Mouse (Mus musculus): Measurements from ENCODE around the gene Tnfrsf13c. TPM values are rescaled to one million over a fixed set of nuclear protein-coding genes. Genes with fewer than 3 reads are reported as not detected.

The Tnfrsf13c gene
- polyA plus RNA-seq, 1 experiment from 2014 or later, result 0.10 TPM

DNA sequence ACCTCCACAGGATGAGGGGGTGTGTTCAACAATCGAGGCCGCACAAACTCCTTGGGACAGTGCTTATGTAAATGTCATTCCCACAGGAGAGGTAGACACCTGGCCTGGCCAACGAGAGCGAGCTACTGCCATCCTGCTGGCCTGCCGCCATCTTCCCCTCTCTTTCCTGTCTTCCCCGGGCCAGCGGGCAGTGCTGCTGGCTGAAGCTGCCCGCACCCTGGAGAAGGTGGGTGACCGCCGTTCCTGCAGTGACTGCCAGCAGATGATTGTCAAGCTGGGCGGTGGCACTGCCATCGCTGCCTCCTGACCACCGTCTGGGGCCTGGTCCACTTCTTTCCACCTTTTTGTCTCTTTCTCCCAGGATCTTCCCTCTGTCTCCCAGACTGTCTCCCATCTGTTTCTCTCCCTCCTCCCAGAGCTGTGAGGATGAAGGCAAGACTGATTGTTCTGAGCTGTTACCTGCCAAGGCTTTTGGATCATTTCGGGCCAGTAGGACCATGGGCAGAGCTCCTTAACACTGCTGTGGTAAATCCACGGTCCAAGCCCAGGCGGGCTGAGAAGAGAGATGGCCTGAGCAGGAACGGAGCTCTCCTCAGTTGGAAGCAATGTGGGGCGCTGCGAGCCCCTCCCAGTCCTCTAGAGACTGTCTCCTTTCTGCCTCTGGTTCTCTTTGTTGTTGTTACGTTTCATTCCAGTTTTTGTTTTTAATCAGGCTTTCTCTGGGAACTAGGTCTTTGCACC, 20.4 kb downstream of the Tnfrsf13c start:
- no peak for ATAC-seq (replicated peaks; ENCODE audit: low FRiP score)
- H3K9me3 ChIP-seq (replicated peaks), result no peaks in the 10 kb centered on the region
- H3K4me3 ChIP-seq (replicated peaks), result no peak overlapping the region
- H3K4me2 ChIP-seq, result no peak overlapping the region
- H3K36me3 ChIP-seq, result peaks cover 77% of the 10 kb centered on the region
- 82% methylated on average over 20 of the region's 20 CpGs for WGBS
- peaks cover 40% of the 10 kb centered on the region for H3K27me3 ChIP-seq
- no peak overlapping the region for H3K27ac ChIP-seq
- peaks cover 18% of the 10 kb centered on the region for H3K4me1 ChIP-seq
- H3K9ac ChIP-seq, result no peak overlapping the region

DNA sequence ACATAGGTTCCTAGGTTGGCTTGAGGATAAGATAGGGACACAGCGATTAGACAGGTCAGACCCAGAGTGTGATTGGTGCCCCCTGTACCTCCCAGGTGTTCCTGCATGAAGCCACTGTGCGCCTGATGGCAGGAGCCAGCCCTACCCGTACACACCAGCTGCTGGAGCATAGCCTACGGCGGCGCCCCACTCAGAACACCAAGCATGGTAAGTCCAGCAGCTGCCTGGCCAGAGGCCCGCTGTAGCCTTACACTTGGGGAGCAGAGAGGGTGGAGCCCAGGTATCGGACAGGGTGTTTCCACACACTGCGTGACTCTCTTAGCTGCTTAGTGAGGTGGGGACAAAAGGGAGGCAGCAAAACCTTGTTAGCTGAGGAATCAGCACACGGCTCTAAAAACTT, 21.1 kb downstream of the Tnfrsf13c start:
- H3K4me1 ChIP-seq, result peaks cover 18% of the 10 kb centered on the region
- 95% methylated on average over 10 of the region's 10 CpGs for WGBS
- no peaks in the 10 kb centered on the region for H3K9me3 ChIP-seq (replicated peaks)
- ATAC-seq (replicated peaks; ENCODE audit: low FRiP score), result no peak
- no peak overlapping the region for H3K4me2 ChIP-seq
- no peak overlapping the region for H3K27ac ChIP-seq
- H3K4me3 ChIP-seq (replicated peaks), result no peak overlapping the region
- H3K9ac ChIP-seq, result no peak overlapping the region
- peaks cover 33% of the 10 kb centered on the region for H3K27me3 ChIP-seq
- peaks cover 84% of the 10 kb centered on the region for H3K36me3 ChIP-seq

DNA sequence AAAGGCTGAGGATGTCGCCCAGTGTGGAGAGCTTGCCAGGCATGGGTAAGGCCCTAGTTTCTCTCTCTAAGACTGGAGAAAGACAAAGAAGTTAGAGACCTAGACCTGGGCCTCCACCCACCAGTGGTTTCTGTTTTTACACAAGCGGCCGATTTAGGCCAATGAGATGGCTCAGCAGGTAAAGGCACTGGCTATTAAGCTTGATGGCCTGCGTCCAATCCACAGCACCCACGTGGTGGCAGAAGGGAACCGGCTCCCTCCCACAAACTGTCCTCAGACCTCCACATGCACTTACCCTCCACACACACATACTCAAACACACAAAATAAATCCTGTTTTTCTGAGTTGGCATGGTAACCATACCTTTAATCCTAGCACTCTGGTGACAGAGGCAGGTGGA, 22.1 kb downstream of the Tnfrsf13c start:
- Histone ChIP-seq H3K27ac (no peak overlapping the region), H3K27me3 (peaks cover 23% of the 10 kb centered on the region), H3K9ac (no peak overlapping the region), H3K4me1 (peaks cover 11% of the 10 kb centered on the region), H3K4me3 (replicated peaks) (no peak overlapping the region), H3K9me3 (replicated peaks) (no peaks in the 10 kb centered on the region), H3K4me2 (no peak overlapping the region), H3K36me3 (peaks cover 92% of the 10 kb centered on the region)
- 70% methylated on average over 6 of the region's 6 CpGs for WGBS
- ATAC-seq (replicated peaks; ENCODE audit: low FRiP score), result no peak

DNA sequence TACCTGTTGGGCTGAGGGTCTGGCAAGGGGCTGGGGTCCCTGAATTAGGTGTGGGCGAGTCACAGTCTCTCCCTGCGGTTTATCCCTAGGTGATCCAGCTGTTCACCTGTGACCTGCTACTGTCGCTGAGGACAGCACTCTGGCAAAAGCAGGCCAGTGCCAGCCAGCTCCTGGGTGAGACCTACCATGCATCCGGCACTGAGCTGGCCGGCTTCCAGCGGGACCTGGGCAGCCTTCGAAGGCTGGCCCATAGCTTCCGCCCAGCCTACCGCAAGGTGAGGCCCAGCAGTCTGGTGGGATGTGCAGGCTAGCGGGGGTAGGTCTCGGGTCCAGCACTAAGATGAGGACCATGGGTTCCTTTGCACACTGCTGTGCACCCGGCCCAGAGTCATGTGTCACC, 24.6 kb downstream of the Tnfrsf13c start:
- H3K36me3 ChIP-seq, result peaks cover 97% of the 10 kb centered on the region
- WGBS, result 89% methylated on average over 12 of the region's 12 CpGs
- no peak overlapping the region for H3K4me3 ChIP-seq (replicated peaks)
- H3K9ac ChIP-seq, result no peak overlapping the region
- no peaks in the 10 kb centered on the region for H3K9me3 ChIP-seq (replicated peaks)
- no peak overlapping the region for H3K4me2 ChIP-seq
- no peak for ATAC-seq (replicated peaks; ENCODE audit: low FRiP score)
- H3K4me1 ChIP-seq, result no peaks in the 10 kb centered on the region
- no peaks in the 10 kb centered on the region for H3K27me3 ChIP-seq
- H3K27ac ChIP-seq, result no peak overlapping the region

DNA sequence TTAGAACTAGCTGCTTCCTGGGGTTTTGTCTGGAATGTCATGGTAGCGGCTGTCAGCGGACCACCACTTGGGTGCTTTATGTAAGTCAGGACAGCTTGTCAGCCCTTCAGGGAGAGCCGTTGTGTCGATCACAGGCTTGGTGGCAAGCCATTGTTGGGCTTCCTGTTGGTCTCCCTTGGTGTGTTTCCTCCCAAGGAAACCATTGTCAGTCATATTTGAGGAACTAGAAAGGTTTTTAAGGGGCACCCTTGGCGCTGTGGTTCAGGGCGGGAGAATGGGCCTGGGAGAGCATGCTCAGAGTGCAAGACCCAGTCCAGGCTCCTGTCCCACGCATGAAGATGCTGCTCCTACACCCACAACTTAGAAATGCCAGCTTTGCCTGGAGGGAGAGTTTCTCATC, 25.8 kb downstream of the Tnfrsf13c start:
- Histone ChIP-seq H3K9me3 (replicated peaks) (no peaks in the 10 kb centered on the region), H3K27me3 (no peaks in the 10 kb centered on the region), H3K4me1 (no peaks in the 10 kb centered on the region), H3K27ac (no peak overlapping the region), H3K36me3 (peaks cover 98% of the 10 kb centered on the region), H3K9ac (no peak overlapping the region), H3K4me3 (replicated peaks) (no peak overlapping the region), H3K4me2 (no peak overlapping the region)
- WGBS, result 85% methylated on average over 7 of the region's 7 CpGs
- no peak for ATAC-seq (replicated peaks; ENCODE audit: low FRiP score)

DNA sequence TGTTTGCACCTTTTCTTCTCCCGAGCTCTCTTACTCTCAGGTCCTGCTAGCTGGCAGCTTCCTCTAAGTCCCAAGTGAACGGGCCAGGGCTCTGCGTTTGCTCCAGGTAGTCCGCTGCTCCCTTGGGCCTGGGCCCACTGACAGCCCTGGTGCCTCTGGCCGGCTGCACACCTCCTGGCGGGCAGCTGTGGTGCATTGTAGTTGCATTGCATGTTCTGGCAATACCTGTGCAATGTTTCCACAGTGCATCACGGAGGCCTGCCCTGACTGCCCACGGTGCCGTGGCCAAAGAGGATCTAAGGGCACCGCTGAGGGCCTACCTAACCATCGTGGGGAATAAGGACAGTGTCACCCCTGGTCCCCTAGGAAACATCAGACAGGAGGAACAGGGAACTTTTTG, 26.2 kb downstream of the Tnfrsf13c start:
- Histone ChIP-seq H3K36me3 (peaks cover 98% of the 10 kb centered on the region), H3K9me3 (replicated peaks) (no peaks in the 10 kb centered on the region), H3K27ac (no peak overlapping the region), H3K27me3 (no peaks in the 10 kb centered on the region), H3K4me2 (no peak overlapping the region), H3K4me3 (replicated peaks) (no peak overlapping the region), H3K4me1 (no peaks in the 10 kb centered on the region), H3K9ac (no peak overlapping the region)
- 92% methylated on average over 11 of the region's 11 CpGs for WGBS
- ATAC-seq (replicated peaks; ENCODE audit: low FRiP score), result no peak

DNA sequence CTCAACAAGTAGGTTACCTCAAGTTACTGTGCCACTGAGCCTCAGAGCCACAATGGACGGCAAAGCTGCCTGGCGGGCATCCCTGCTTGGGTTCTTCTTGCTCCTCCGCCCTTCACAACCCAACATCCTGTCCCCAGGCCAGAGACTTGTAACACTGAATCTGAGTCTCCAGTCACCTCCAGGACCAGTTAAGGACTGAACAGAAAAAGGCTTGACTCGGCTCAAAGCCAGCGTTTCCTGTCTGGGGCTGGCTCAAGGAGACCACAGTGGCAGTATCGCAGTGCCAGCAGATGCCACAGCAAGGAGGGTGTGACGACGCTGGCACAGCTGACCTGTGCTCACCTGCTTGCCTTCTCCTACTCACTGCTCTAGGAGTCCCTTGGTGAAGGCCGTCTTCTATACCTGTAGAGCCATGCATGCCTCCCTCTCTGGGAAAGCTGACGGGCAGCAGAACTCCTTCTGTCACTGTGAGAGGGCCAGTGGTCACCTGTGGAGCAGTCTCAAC, 26.9 kb downstream of the Tnfrsf13c start:
- H3K9ac ChIP-seq, result no peak overlapping the region
- no peak for ATAC-seq (replicated peaks; ENCODE audit: low FRiP score)
- H3K4me3 ChIP-seq (replicated peaks), result no peak overlapping the region
- no peaks in the 10 kb centered on the region for H3K4me1 ChIP-seq
- no peak overlapping the region for H3K4me2 ChIP-seq
- H3K27me3 ChIP-seq, result no peaks in the 10 kb centered on the region
- peaks cover 99% of the 10 kb centered on the region for H3K36me3 ChIP-seq
- H3K27ac ChIP-seq, result no peak overlapping the region
- H3K9me3 ChIP-seq (replicated peaks), result no peaks in the 10 kb centered on the region
- 93% methylated on average over 10 of the region's 10 CpGs for WGBS

DNA sequence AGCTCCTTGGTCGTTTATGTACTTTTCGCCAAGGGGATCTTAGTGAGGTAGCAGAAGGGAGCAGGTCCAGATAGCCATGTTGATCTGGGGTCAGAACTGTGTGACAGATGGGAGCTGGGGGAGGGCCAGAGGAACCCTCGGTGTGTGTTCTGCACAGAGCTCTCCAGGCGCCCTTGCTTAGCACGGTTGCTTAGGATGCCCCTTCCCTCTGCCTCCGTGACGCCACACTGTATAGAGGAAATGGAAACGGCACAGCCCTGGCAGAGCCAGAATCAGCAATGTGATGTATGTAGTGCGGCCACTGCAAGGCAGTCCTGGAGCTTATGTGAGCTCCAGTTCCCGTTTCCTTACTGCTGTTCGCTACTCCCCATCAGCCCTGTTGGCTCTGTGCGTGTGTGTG, 27.9 kb downstream of the Tnfrsf13c start:
- Histone ChIP-seq H3K9ac (no peak overlapping the region), H3K9me3 (replicated peaks) (no peaks in the 10 kb centered on the region), H3K36me3 (peaks cover 99% of the 10 kb centered on the region), H3K4me1 (no peaks in the 10 kb centered on the region), H3K27ac (no peak overlapping the region), H3K4me2 (no peak overlapping the region), H3K4me3 (replicated peaks) (no peak overlapping the region), H3K27me3 (no peaks in the 10 kb centered on the region)
- 87% methylated on average over 12 of the region's 12 CpGs for WGBS
- ATAC-seq (replicated peaks; ENCODE audit: low FRiP score), result no peak

DNA sequence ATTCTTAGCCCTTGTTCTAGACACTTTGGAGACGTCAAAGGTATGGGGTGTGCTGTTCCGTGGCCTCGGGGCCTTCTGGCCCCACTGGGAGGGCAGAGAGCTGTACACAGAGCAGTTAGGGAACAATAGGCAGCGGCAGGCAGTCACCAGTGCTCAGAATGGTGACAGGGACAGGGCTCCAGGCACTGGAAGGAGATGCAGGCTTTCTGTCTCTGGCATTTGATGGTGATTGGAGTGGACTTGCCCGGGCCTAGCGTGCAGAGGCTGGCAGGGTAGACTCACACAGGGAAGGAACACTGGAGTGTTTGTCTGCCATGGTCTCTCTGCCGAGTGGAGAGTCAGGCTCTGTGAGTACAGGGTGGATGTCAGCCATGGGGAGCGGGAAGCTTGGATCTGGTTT, 31.6 kb downstream of the Tnfrsf13c start:
- ATAC-seq (replicated peaks; ENCODE audit: low FRiP score), result no peak
- WGBS, result 92% methylated on average over 8 of the region's 8 CpGs
- Histone ChIP-seq H3K36me3 (peaks cover 93% of the 10 kb centered on the region), H3K9ac (no peak overlapping the region), H3K9me3 (replicated peaks) (no peaks in the 10 kb centered on the region), H3K4me2 (no peak overlapping the region), H3K4me3 (replicated peaks) (no peak overlapping the region), H3K27ac (no peak overlapping the region), H3K27me3 (no peaks in the 10 kb centered on the region), H3K4me1 (peaks cover 6% of the 10 kb centered on the region; the same call in 1 of the 2 replicates)

DNA sequence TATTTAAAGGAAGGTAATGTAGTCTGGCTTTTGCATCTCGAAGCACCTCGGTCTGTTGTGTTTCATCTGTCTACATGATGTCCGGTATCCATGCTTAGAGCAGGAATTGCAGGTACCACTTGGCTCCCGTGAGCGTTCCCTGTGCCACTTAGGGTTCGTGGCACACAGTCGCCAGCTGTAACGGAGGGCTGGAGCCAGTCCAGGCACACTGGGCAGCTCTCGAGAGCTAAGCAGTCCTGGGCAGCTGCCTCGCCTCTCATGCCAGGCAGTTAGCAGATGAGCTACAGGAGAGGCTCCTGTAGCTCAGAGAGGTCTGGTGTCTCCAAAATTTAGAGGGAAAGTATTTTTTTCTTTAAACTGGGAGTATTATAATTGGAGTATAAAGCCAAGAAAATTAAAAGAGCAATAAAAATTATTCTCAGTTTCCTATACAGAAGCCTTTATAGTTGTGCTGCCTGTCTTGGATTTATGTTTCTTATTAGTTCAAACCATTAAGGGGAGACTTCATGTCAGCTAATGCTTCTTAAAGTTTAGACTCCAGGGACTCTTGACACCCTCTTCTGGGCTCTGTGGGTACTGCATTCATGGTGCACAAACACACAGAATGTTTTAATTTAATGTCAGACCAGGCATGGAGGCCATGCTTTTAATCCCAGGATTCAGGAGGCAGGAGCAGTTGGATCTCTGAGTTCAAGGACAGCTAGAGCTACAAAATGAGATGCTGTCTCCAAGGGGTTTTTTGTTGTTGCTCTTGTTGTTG, 35.5 kb downstream of the Tnfrsf13c start:
- no peak for ATAC-seq (replicated peaks; ENCODE audit: low FRiP score)
- Histone ChIP-seq H3K4me3 (replicated peaks) (no peak overlapping the region), H3K36me3 (peaks cover 92% of the 10 kb centered on the region), H3K27me3 (no peaks in the 10 kb centered on the region), H3K4me2 (no peak overlapping the region), H3K4me1 (peaks cover 23% of the 10 kb centered on the region), H3K9ac (no peak overlapping the region), H3K27ac (no peak overlapping the region), H3K9me3 (replicated peaks) (no peaks in the 10 kb centered on the region)
- WGBS, result 97% methylated on average over 10 of the region's 10 CpGs

DNA sequence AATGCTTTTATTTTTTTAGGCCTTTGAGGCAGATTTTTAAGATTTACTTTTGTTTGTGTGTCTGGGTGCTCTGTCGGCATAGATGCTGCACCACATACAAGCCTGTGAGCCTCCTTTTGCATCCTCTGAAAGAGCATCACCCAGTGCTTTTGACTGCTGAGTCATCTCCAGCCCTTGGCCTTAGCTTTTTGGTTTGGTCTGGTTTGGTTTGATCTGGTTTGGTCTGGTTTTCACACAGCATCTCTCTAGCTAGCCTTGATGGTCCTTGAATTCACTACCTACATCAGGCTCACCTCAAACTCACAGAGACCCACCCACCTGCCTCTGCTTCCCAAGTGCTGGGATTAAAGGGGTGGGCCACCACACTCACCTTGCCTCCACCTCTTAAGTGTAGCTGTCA, 36.2 kb downstream of the Tnfrsf13c start:
- Histone ChIP-seq H3K27me3 (no peaks in the 10 kb centered on the region), H3K4me1 (peaks cover 26% of the 10 kb centered on the region), H3K9me3 (replicated peaks) (no peaks in the 10 kb centered on the region), H3K9ac (no peak overlapping the region), H3K27ac (no peak overlapping the region), H3K36me3 (peaks cover 92% of the 10 kb centered on the region), H3K4me2 (no peak overlapping the region), H3K4me3 (replicated peaks) (no peak overlapping the region)
- 75% methylated on average over 1 of the region's 1 CpGs for WGBS
- ATAC-seq (replicated peaks; ENCODE audit: low FRiP score), result no peak

DNA sequence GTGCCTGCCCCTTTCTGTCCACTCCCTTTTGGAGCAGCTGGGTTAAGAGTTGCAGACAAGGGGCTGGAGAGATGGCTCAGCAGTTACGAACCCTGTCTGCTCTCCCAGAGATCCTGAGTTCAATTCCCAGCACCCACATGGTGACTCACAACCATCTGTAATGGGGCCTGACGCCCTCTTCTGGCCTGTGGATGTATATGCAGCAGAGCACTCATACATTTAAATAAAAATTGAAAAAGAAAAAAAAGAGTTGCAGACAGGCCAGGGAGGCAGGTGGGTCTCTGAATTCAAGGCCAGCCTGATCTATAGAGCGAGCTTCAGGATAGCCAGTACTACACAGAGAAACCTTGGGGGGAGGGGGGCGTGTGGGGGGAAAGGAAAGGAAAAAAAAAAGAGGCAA, 36.8 kb downstream of the Tnfrsf13c start:
- ATAC-seq (replicated peaks; ENCODE audit: low FRiP score), result no peak
- WGBS, result 84% methylated on average over 4 of the region's 4 CpGs
- Histone ChIP-seq H3K4me2 (no peak overlapping the region), H3K9me3 (replicated peaks) (no peaks in the 10 kb centered on the region; the same call in 1 of the 2 replicates), H3K27ac (no peak overlapping the region), H3K27me3 (no peaks in the 10 kb centered on the region), H3K36me3 (peaks cover 92% of the 10 kb centered on the region), H3K4me1 (peaks cover 26% of the 10 kb centered on the region), H3K4me3 (replicated peaks) (no peak overlapping the region), H3K9ac (no peak overlapping the region)
